Mouse (Mus musculus): ENCODE measurements at regions not wholly inside any gene's neighbourhood (a gene's known extent, or its start where the extent isn't known, plus 50 kb on each side); places are given as distances from the start of the nearest gene placed in this dataset.

- TF ChIP-seq POLR2A (IDR thresholded peaks at IDR 0.05; ENCODE audit: borderline replicate concordance, insufficient read depth, low read length), result no peak
- no peak for TF ChIP-seq CTCF (IDR thresholded peaks at IDR 0.05; ENCODE audit: borderline replicate concordance, insufficient read depth, low read depth, low read length)
Measured at GRCm38 (mm10) chr1:15034047-15034446, 1059.1 kb downstream of the 4930444P10Rik start.

Measured in cerebellum, adult 2 months (tissue).